Mouse (Mus musculus) embryonic facial prominence, embryonic 10.5 days (tissue): ENCODE data around the gene Tmc5. TPM values are rescaled to one million over a fixed set of nuclear protein-coding genes. Genes with fewer than 3 reads are reported as not detected.
A peak's percentile ranks its signal among the peaks of the same experiment; 100 is the strongest.

Source experiments
- DNase-seq: peaks from one replicate; pipeline ENCODE4 v3.0.0-alpha.2; 2017; ENCODE audit warnings: low spot score
- H3K27ac ChIP-seq: fragments of 300-500 bp; sonication (generic); replicated peaks from 2 replicates; pipeline ENCODE4 v1.5.1; 2016; ENCODE audit warnings: mild to moderate bottlenecking
- H3K27me3 ChIP-seq: fragments of 300-500 bp; sonication (generic); replicated peaks from 2 replicates; pipeline ENCODE4 v1.6.1; 2016; ENCODE audit warnings: low read depth, mild to moderate bottlenecking; ENCODE audit not compliant: poor library complexity, severe bottlenecking
- H3K36me3 ChIP-seq: fragments of 300-500 bp; sonication (generic); replicated peaks from 2 replicates; pipeline ENCODE4 v1.6.1; 2016; ENCODE audit warnings: mild to moderate bottlenecking, moderate library complexity
- H3K4me1 ChIP-seq: fragments of 300-500 bp; sonication (generic); 2 replicates; pipeline ENCODE4 v1.6.1; 2016
- H3K4me3 ChIP-seq: fragments of 300-500 bp; sonication (generic); 2 replicates; pipeline ENCODE4 v1.5.1; 2016; ENCODE audit warnings: mild to moderate bottlenecking, moderate library complexity
- H3K9me3 ChIP-seq: fragments of 300-500 bp; sonication (generic); 2 replicates; pipeline ENCODE4 v1.6.1; 2016; ENCODE audit warnings: mild to moderate bottlenecking
- WGBS: fragments of 180-500 bp; shearing (Covaris S2); methylation state at CpG from one replicate; pipeline ENCODE4 v1.1.7; 2016; 5-methylcytosine and 5-hydroxymethylcytosine counted together
- polyA plus RNA-seq: library from polyadenylated mRNA; unstranded; fragments of >200 nt; fragmentation: Nextera tagmentation; extraction: Ambion mirVana; gene quantifications from 2 replicates; pipeline ENCODE4 v1.2.1, GENCODE M21; 2016

Tmc5 gene
- polyA plus RNA-seq: 0.05 TPM in 1 of 2 replicates, not detected in the other

DNA sequence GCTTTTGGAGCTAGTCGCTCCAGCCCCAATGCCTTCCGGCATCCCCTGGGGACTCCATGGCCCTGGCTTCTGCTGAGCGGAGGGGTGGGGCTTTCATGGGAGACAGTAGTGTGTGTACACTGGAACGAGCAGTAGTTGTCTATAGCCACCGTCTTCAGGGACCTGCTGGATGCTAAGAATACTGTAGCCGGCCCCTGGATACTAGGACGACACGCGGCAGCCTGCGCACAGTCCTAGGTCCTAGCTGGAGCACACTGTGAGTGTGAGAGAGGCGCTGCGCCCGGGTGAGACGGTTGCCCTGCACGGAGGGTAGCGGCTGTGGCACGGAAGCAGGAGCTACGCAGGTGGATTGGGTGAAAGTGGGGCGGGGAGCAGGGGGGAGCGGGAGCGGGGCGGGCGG is at the start of gene Tmc5:
Tmc5 (plus strand) TSS at position 97 of the 400 bp plus-strand sequence.
- peak; percentile 29 for DNase-seq

DNA sequence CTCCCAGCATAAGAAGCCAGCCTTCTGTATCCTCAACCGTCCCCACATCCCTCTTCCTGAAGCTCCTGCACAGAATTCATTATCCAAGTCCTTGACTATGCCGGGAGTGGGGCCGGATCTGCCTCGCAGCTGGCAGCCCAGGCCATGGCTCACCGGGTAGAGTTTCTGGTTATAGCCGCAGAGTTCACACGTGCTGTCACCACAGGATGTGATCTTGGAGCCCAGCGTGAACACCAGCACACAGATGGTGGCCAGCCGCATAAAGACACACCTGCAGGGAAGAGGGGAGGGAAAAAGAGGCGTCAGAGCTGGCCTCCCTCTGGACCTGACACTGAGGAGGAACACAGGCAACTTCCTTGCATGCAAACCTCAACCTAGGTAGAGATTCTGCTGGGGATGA is 49.6 kb upstream of the Tmc5 start:
- 78% methylated on average over 10 of the region's 10 CpGs for WGBS
- H3K4me1 ChIP-seq: no peaks in the 10 kb centered on the region
- peaks cover 4% of the 10 kb centered on the region; the same call in 1 of the 2 replicates for H3K9me3 ChIP-seq
- H3K27me3 ChIP-seq: no peaks in the 10 kb centered on the region
- no peak overlapping the region for H3K27ac ChIP-seq
- peaks cover 59% of the 10 kb centered on the region for H3K36me3 ChIP-seq
- no peak overlapping the region for H3K4me3 ChIP-seq
- no peak for DNase-seq

More for the DNA sequence above, at the start of gene Tmc5:
- Histone ChIP-seq H3K4me1 (peaks cover 48% of the 10 kb centered on the region), H3K4me3 (peak within 1 kb of the TSS; percentile 50), H3K36me3 (no peaks in the 10 kb centered on the region), H3K27ac (0 out of 2 replicates have a peak within 1 kb of the TSS, but pooled peaks have one; percentile 11), H3K9me3 (no peaks in the 10 kb centered on the region), H3K27me3 (peaks cover 49% of the 10 kb centered on the region)
- WGBS: 3% methylated on average over 23 of the region's 23 CpGs

DNA sequence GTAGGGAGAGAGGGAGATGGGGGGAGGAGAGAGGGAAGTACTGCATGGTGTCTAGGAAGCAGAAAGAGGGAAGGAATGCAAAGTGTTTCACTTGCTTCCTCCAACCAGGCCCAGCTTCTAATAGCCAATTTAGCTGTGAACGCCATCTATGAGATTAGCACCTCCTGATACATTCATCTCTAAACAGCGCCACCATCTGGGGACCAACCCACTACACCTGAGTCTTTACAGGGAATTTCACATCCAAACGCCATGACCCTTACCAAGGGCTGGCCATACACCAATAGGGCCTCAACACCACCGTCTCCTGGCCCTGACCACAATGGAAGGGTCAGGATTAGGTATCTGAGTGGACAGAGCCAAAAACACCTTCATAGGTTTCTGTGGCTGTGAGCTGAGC is 43.2 kb upstream of the Tmc5 start:
- Histone ChIP-seq H3K27me3 (no peaks in the 10 kb centered on the region), H3K4me3 (no peak overlapping the region), H3K4me1 (no peaks in the 10 kb centered on the region), H3K9me3 (peaks cover 4% of the 10 kb centered on the region; the same call in 1 of the 2 replicates), H3K27ac (no peak overlapping the region), H3K36me3 (peaks cover 71% of the 10 kb centered on the region)
- WGBS: 72% methylated on average over 4 of the region's 4 CpGs
- no peak for DNase-seq

DNA sequence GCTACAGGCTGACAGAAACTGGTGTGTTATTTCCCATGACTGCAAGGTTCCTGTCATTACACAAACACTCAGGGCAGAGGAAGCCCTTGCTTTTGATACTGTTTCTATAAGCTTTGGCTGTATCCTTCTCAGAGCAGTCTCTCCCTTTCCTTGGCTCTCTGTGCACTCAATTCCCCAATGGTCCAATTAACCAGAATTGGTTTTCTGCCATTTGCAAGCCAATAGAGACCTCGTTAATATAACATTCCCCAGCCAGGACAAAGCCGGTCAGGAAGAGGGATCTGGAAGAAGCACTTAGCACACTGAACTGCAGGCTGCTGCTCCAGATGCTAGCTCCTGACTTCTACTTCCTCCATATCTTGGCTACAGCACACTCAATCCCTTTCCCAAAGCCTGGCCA is 42.8 kb upstream of the Tmc5 start:
- 82% methylated on average over 2 of the region's 2 CpGs for WGBS
- Histone ChIP-seq H3K27ac (no peak overlapping the region), H3K9me3 (peaks cover 4% of the 10 kb centered on the region; the same call in 1 of the 2 replicates), H3K36me3 (peaks cover 68% of the 10 kb centered on the region), H3K27me3 (no peaks in the 10 kb centered on the region), H3K4me3 (no peak overlapping the region), H3K4me1 (no peaks in the 10 kb centered on the region)
- DNase-seq: no peak

DNA sequence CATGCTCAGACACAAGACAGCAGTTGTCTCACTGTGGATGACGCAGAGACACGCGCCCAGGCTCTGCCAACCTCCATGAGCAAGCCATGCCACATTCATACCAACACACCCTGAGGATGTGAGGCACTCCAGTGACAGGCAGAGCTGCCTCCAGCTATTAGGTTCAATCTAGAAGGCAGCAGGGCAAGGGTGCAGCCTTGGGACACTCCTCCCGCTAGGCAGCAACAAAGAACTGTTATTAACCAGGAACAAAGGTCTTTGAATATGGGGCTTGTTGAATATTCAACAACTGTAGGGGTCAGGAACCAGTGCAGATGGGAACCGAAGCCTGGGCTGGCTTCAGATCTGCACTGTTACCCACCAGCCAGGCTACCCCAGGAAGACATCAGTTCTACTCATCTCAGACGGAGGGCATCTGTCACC is 28.0 kb upstream of the Tmc5 start:
- Histone ChIP-seq H3K27me3 (no peaks in the 10 kb centered on the region), H3K27ac (0 out of 2 replicates have a peak overlapping the region, but pooled peaks have one; percentile 49), H3K36me3 (peaks cover 11% of the 10 kb centered on the region), H3K4me1 (peaks cover 8% of the 10 kb centered on the region; the same call in 1 of the 2 replicates), H3K9me3 (no peaks in the 10 kb centered on the region), H3K4me3 (no peak overlapping the region)
- DNase-seq: no peak
- 66% methylated on average over 6 of the region's 6 CpGs for WGBS

DNA sequence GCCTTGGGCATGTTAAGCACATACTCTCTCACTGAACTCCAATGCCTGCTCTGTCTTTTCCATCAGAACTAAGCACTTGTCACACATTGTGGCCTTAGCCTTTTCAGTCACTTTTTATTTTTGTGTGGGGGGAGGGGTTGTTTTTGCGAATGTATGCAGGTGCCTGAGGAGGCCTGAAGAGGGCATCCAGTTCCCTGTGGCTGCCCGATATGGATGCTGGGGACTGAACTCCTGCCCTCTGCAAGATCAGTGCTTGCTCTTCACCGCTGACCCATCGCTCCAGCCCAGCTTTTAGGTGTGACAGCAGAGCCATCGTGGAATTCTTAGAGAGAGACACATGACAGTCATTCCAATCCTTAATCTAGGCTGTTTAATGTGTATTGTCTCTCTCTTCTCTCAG is 25.7 kb upstream of the Tmc5 start:
- H3K27ac ChIP-seq: no peak overlapping the region
- DNase-seq: no peak
- no peak overlapping the region for H3K4me3 ChIP-seq
- no peaks in the 10 kb centered on the region for H3K9me3 ChIP-seq
- H3K36me3 ChIP-seq: peaks cover 4% of the 10 kb centered on the region; the same call in 1 of the 2 replicates
- no peaks in the 10 kb centered on the region for H3K27me3 ChIP-seq
- 56% methylated on average over 5 of the region's 5 CpGs for WGBS
- H3K4me1 ChIP-seq: peaks cover 8% of the 10 kb centered on the region; the same call in 1 of the 2 replicates

DNA sequence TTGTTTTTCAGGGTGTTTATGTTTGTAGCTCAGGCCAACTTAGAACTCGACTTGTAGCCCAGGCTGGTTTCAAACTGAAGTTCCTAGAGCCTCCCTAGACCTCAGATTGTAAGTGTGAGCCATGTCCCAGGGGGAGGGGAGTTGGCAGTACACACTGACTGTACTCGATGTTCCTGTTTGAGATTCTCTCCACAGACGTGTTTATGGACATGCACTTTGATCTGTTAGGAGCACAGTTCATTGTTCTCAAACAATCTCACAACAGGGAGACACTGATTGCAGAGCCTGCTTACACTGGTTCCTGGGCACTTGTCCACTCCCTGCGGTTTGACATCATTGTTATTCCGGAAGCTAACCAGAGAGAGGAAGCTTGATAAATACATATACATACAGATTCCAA is 25.1 kb upstream of the Tmc5 start:
- Histone ChIP-seq H3K9me3 (no peaks in the 10 kb centered on the region), H3K4me3 (no peak overlapping the region), H3K4me1 (peaks cover 8% of the 10 kb centered on the region; the same call in 1 of the 2 replicates), H3K27ac (no peak overlapping the region), H3K36me3 (peaks cover 4% of the 10 kb centered on the region; the same call in 1 of the 2 replicates), H3K27me3 (no peaks in the 10 kb centered on the region)
- WGBS: 72% methylated on average over 5 of the region's 5 CpGs
- DNase-seq: no peak

DNA sequence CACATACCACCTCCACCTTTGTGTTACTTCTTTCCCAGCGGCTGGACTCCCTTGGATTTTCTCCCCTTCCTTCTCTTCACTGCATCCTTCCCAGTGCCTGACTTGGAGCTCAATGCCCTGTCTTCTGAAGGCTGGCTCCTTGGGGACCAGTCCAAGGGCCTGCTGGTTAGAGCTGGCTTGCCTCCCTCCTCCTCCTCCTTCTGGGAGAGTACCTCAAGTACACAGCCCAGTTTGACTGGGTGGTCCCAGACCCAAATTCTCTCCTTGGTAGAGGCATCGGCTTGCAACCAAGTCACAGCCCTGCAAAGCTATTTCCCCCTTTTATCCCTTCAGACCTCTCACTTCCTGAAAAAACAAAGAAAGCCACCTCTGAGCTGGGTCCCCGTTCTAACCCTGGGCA is 18.8 kb upstream of the Tmc5 start:
- Histone ChIP-seq H3K9me3 (peaks cover 11% of the 10 kb centered on the region; the same call in 1 of the 2 replicates), H3K36me3 (peaks cover 21% of the 10 kb centered on the region), H3K4me1 (peaks cover 18% of the 10 kb centered on the region), H3K4me3 (no peak overlapping the region), H3K27ac (peak overlapping the region; percentile 75), H3K27me3 (no peaks in the 10 kb centered on the region)
- DNase-seq: no peak
- WGBS: 72% methylated on average over 3 of the region's 3 CpGs

DNA sequence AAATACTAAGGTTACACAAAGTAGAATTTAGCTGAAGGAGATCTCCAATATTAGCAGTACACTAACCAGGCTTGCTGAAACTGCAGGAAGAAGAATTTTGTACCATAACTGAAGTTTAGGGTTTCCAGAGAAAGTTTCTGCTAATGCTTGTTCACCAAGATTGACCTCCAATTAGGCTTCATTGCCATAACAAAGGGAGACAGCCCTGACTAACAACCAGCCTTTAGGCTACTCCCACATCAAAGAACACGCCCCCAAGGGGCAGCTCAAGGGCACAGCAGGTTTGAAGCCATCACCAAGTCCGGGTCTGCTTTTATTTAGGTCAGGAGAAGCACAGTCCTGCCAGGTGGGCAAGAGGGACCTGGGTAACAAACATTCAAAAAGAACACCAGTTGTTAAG is 17.2 kb upstream of the Tmc5 start:
- DNase-seq: no peak
- H3K27ac ChIP-seq: no peak overlapping the region
- H3K9me3 ChIP-seq: peaks cover 11% of the 10 kb centered on the region; the same call in 1 of the 2 replicates
- WGBS: 67% methylated on average over 2 of the region's 2 CpGs
- H3K36me3 ChIP-seq: peaks cover 21% of the 10 kb centered on the region
- H3K27me3 ChIP-seq: no peaks in the 10 kb centered on the region
- H3K4me3 ChIP-seq: no peak overlapping the region
- peaks cover 34% of the 10 kb centered on the region for H3K4me1 ChIP-seq

DNA sequence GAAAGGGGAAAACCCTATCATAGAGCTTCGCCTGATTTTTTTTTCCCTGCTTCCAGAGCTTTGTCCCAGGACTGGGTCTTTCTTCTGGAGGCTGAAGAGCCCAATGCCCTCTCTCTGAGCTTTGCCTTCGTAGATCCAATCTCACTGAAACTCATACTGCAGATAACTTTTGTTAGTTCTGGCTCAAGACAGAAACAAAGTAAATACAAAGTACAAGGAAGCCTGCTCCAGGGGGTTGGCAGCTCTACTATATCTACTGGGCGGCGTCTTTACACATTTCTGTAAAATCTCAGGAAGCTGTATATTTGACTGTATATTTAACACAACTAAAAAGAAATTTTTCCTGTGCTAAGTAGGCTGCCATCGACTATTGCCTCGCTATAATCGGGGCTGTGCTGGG is 13.3 kb upstream of the Tmc5 start:
- Histone ChIP-seq H3K9me3 (peaks cover 11% of the 10 kb centered on the region; the same call in 1 of the 2 replicates), H3K27ac (peak overlapping the region; percentile 91; the same call in 1 of the 2 replicates), H3K27me3 (no peaks in the 10 kb centered on the region), H3K4me1 (peaks cover 22% of the 10 kb centered on the region), H3K36me3 (peaks cover 21% of the 10 kb centered on the region), H3K4me3 (peak overlapping the region; percentile 80)
- no peak for DNase-seq
- whole genome bisulfite sequencing: 22% methylated on average over 7 of the region's 7 CpGs

DNA sequence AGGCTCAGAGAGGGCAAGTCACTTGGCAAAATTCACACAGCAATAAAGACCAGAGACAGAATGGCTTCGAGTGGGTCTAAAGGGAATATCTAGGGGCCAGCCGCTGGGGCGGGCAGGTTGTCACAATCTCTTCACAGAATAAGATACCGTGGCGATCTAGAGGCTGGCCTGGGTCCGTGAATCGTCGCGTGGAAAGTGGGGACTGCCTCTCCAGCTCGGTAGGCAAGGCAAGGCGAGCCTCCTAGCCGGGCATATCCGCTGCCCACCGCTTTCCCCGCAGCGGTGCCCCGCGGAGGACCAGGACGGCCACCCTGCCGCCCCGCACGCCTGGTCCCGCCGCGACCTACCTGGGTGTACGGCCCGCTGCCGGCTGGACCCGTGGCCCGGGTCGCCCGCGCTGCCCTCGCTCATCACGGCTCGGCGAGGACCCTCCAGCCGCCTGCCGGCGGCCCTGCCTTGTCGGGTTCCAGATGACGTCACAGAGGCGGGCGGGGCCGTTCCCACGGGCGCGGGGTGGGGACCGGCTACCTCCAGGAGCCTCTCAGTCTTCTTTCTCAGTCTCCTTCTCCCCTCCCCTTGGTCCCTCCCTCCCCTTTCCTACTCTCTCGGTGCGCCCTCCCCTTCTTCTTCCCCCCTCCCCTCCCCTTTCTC is 12.7 kb upstream of the Tmc5 start, which contains the start of gene Tmc7:
Tmc7 (minus strand) TSS at position 480 of the 651 bp plus-strand sequence.
- Histone ChIP-seq H3K36me3 (peaks cover 18% of the 10 kb centered on the region), H3K4me1 (peaks cover 23% of the 10 kb centered on the region), H3K9me3 (peaks cover 11% of the 10 kb centered on the region; the same call in 1 of the 2 replicates), H3K4me3 (peak within 1 kb of the TSS; percentile 80), H3K27ac (peak within 1 kb of the TSS; percentile 91), H3K27me3 (no peaks in the 10 kb centered on the region)
- WGBS: 1% methylated on average over 51 of the region's 51 CpGs
- DNase-seq: peak; percentile 89

DNA sequence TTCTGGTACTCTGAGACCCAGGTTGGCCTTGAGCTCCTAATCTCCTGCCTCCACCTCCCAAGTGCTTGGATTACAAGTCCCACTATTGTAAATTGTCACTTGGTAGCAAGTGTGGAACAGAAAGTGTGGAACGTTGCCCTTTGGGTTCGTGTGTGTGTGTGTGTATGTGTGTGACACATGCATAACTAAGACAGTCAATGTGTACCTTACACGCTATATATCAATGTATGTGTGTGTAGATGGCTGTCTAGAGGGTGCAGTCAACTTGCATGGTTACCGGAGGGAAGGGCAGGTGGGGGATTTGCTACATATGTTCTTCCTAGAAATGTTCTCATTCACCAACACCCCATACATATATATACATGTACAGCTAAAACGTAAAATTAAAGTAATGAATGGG is 12.2 kb upstream of the Tmc5 start:
- H3K4me3 ChIP-seq: peak overlapping the region; percentile 80
- 70% methylated on average over 5 of the region's 5 CpGs for WGBS
- H3K9me3 ChIP-seq: peaks cover 11% of the 10 kb centered on the region; the same call in 1 of the 2 replicates
- DNase-seq: no peak
- no peaks in the 10 kb centered on the region for H3K27me3 ChIP-seq
- H3K27ac ChIP-seq: peak overlapping the region; percentile 91
- peaks cover 28% of the 10 kb centered on the region for H3K4me1 ChIP-seq
- H3K36me3 ChIP-seq: peaks cover 13% of the 10 kb centered on the region

DNA sequence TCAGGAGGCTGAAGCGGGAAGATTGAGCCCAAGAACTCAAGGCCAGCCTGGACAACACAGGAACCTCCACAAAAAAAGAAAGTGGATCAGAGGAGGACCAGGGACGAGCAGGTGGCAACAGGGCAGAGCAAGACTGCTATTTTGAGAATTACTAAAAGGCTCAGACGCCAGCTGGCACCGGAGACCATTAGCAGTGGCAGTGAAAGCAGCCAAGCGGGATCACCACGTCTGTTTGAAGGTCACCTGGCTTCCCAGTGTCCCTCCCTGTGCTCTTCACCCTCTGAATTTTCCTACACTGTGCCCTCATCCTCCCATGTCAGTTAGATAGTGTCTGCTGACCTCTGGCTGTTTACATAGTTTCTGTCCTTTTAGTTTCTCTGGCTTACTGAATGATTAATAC is 11.2 kb upstream of the Tmc5 start:
- no peaks in the 10 kb centered on the region for H3K27me3 ChIP-seq
- peaks cover 28% of the 10 kb centered on the region for H3K4me1 ChIP-seq
- no peak for DNase-seq
- 77% methylated on average over 6 of the region's 6 CpGs for WGBS
- H3K9me3 ChIP-seq: peaks cover 2% of the 10 kb centered on the region; the same call in 1 of the 2 replicates
- H3K36me3 ChIP-seq: peaks cover 4% of the 10 kb centered on the region
- H3K4me3 ChIP-seq: no peak overlapping the region
- H3K27ac ChIP-seq: no peak overlapping the region
